Mouse (Mus musculus): ENCODE results near the gene Fam19a3. TPM values are rescaled to one million over a fixed set of nuclear protein-coding genes. Genes with fewer than 3 reads are reported as not detected.

The Fam19a3 gene
- polyA plus RNA-seq, 1 experiment, result 0.54 TPM

DNA sequence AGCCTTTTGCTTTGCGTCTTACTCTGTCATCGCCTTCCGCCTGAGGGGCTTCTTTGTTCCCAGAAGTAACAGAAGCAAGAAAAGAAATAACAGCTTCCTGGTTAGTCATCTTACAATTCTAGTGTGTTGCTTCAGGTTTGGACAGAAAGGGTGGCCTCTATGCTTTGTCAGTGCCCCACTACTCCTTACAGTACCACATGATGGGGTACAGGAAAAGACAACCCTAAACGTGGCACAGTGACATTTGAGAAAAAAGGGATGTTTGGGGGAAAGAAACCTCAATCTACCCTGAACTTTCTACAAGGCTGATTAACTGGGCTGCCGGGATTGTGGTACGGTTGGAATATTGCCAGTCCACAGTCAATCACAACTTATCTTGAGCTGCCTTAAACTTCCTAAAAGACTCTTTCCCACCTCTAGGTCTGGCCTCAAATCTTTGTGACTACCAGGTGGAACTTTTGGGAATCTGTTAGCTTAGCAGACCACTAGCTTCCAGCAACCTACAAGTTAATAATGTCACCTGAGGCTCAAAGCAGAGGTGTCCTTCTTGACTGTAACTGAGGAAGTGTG lies 52.3 kb downstream of the Fam19a3 start:
- WGBS, result 41% methylated on average over 6 of the region's 6 CpGs
- no peak for TF ChIP-seq POLR2A (IDR thresholded peaks at IDR 0.05; ENCODE audit: control insufficient read depth, extremely low read depth, insufficient read depth, low read length, poor library complexity)
- TF ChIP-seq CTCF (IDR thresholded peaks at IDR 0.05; ENCODE audit: borderline replicate concordance, control insufficient read depth, extremely low read depth, insufficient read depth, low read length, poor library complexity), result no peak
- Histone ChIP-seq H3K27ac (ENCODE audit: control insufficient read depth, insufficient read depth, low read length) (no peak overlapping the region), H3K4me3 (ENCODE audit: control insufficient read depth, insufficient read depth, low read length) (no peak overlapping the region), H3K27me3 (ENCODE audit: control insufficient read depth, insufficient read depth, low read length) (no peaks in the 10 kb centered on the region), H3K4me1 (replicated peaks; ENCODE audit: control insufficient read depth, insufficient read depth, low read length) (no peaks in the 10 kb centered on the region), H3K36me3 (ENCODE audit: control insufficient read depth, insufficient read depth, low read length) (no peaks in the 10 kb centered on the region)
- DNase-seq, result no peak

Other genes starting within 250 kb of the Fam19a3 start
- 54.9 and 80.5 TPM in 2 replicates for gene Slc16a1, start 143.2 kb downstream of the Fam19a3 start, polyA plus RNA-seq (2012; rRNA removed)
- gene Ppm1j, start 784 bp downstream of the Fam19a3 start, polyA plus RNA-seq (2012; rRNA removed), result 4.6 and 7.4 TPM in 2 replicates
- 14.8 and 23.5 TPM in 2 replicates for gene Rhoc, start 6.5 kb upstream of the Fam19a3 start, polyA plus RNA-seq (2012; rRNA removed)
- gene Mov10, start 36.7 kb upstream of the Fam19a3 start, polyA plus RNA-seq (2012; rRNA removed), result 23.9 and 29.8 TPM in 2 replicates
- gene St7l, start 82.2 kb upstream of the Fam19a3 start, polyA plus RNA-seq (2012; rRNA removed), result 13.2 and 13.6 TPM in 2 replicates
- gene Capza1, start 82.7 kb upstream of the Fam19a3 start, polyA plus RNA-seq (2012; rRNA removed), result 77.9 and 85.7 TPM in 2 replicates
- 0.89 and 1.2 TPM in 2 replicates for gene Wnt2b, start 180.1 kb upstream of the Fam19a3 start, polyA plus RNA-seq (2012; rRNA removed)

Data from thymus, adult 2 months (tissue).